In the genomic region with DNA sequence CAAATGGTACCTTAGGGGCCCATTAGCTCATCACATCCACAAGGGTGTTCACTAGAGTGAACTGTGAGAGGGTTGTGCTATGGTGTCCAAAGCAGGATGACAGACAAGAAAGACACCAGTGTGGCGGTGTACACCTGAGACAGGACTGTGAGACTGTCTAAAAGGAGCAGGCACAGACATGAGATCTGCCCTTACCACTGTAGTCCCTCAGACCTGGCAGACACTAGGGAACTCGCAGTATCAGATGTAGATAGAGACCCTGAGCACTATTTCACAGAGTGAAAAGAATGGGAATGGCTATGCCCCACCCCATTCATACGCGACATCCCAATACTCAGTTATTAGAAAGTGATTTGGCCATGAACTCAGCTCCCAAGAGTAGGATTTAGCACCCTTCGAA, we compare ENCODE assay signal across 13 mouse cellular contexts.
"Had no signal": no experiment of that assay in that cellular context is flagged by ENCODE, and none has a peak within 500 bp of the region (broad histone marks: within the 10 kb centered on the region; RNA-seq: fewer than 3 reads in every experiment).

No protein-coding gene starts in this region.

- DNase-seq: kidney, adult 2 months; kidney, postnatal 14 days; lung, postnatal 14 days; right cerebral cortex, adult 18-20 months; thymus, postnatal 4 days had no signal

- H3K27ac ChIP-seq: kidney, embryonic 15.5 days; limb, embryonic 15.5 days; liver, embryonic 12.5 days; lung, embryonic 15.5 days; macrophage; midbrain, embryonic 13.5 days; neural tube, embryonic 12.5 days; stomach, postnatal 0 days had no signal

- H3K4me2 ChIP-seq: kidney, embryonic 15.5 days; limb, embryonic 15.5 days; liver, embryonic 12.5 days; lung, embryonic 15.5 days; midbrain, embryonic 13.5 days; neural tube, embryonic 12.5 days had no signal

- H3K9me3 ChIP-seq: kidney, embryonic 15.5 days; limb, embryonic 15.5 days; liver, embryonic 12.5 days; lung, embryonic 15.5 days; midbrain, embryonic 13.5 days; neural tube, embryonic 12.5 days had no signal

- H3K27me3 ChIP-seq: kidney, embryonic 15.5 days; limb, embryonic 15.5 days; liver, embryonic 12.5 days; lung, embryonic 15.5 days; midbrain, embryonic 13.5 days; neural tube, embryonic 12.5 days had no signal

- H3K4me3 ChIP-seq: kidney, embryonic 15.5 days; limb, embryonic 15.5 days; liver, embryonic 12.5 days; lung, embryonic 15.5 days; midbrain, embryonic 13.5 days; neural tube, embryonic 12.5 days had no signal

- H3K36me3 ChIP-seq: kidney, embryonic 15.5 days; limb, embryonic 15.5 days; liver, embryonic 12.5 days; lung, embryonic 15.5 days; midbrain, embryonic 13.5 days; neural tube, embryonic 12.5 days had no signal

- H3K4me1 ChIP-seq: neural tube, embryonic 12.5 days had no signal

- ATAC-seq: liver, embryonic 12.5 days; midbrain, embryonic 13.5 days had no signal

- H3K9ac ChIP-seq: kidney, embryonic 15.5 days; limb, embryonic 15.5 days; liver, embryonic 12.5 days; lung, embryonic 15.5 days; midbrain, embryonic 13.5 days; neural tube, embryonic 12.5 days had no signal
